Mouse (Mus musculus) liver, embryonic 14.5 days (tissue): ENCODE measurements around the gene Diaph3.

ENCODE experiments used
- CTCF ChIP-seq: IDR thresholded peaks from 2 replicates; pipeline ENCODE4 v1.5.1; 2016; ENCODE audit warnings: antibody characterized with exemption, low read depth, control low read depth
- EP300 ChIP-seq: IDR thresholded peaks from 2 replicates; pipeline ENCODE4 v1.6.1; 2016; ENCODE audit warnings: antibody characterized with exemption, low read depth

DNA sequence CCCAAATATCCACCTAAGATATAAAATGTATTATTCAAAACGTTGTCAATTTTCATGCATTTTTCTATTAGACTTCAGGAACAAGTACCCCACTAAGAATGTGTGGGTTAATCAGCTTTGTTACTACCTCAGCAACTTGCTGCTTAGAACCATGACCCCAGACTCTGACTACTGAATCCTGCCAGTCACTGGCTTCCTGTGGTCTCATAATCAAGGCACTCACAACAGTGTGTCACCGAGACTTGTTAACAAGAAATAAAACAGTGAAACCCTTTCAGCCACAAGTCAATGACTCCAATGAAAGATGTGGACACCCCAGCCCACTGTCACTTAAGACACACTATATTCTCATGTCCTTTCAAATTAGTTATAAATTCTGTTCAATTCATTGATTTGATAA, 42.9 kb downstream of the Diaph3 start:
- TF ChIP-seq CTCF (no peak), EP300 (no peak)
